Mouse (Mus musculus): ENCODE data around the gene Ltb.

DNA sequence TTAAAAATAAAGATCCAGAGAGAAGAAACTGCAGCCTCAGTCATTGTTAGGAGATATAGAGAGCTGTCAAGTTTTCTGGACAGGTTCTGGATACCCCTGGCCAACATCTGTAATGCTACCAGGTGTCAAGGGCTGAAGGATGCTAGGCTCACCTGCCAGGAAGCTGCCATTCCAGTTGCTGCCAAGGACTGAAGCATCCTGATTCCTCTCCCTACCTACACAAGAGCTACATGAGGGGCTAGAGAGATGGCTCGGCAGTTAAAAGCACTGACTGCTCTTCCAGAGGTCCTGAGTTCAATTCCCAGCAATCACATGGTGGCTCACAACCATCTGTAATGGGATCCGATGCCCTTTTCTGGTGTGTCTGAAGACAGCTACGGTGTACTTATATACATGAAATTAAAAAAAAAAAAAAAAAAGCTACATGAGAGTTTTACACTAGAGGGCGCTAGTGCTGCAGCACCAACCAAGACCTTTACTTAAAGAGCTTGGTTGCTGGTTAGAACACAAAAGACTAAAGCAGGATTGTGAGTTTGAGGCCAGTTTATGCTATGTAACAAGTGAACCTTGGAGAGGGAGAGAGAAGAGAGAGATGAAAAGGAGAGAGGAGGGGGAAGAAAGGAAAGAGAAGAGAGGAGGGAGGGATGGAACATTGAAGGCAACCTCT lies 25.6 kb upstream of the Ltb start:
- TF ChIP-seq POLR2A (IDR thresholded peaks at IDR 0.05; ENCODE audit: insufficient read length, low read depth) = no peak
- no peak for TF ChIP-seq TCF3 (IDR thresholded peaks at IDR 0.05; ENCODE audit: insufficient read length, low read depth)
- no peak for TF ChIP-seq REST (IDR thresholded peaks at IDR 0.05; ENCODE audit: insufficient read depth, insufficient read length)
- TF ChIP-seq CEBPB (IDR thresholded peaks at IDR 0.05; ENCODE audit: insufficient read depth, poor library complexity, severe bottlenecking) = no peak
- TF ChIP-seq E2F4 (IDR thresholded peaks at IDR 0.05; ENCODE audit: insufficient read depth) = no peak
- TF ChIP-seq POLR2AphosphoS2 (IDR thresholded peaks at IDR 0.05; ENCODE audit: insufficient read length, low read depth) = no peak
- no peak for TF ChIP-seq TCF12 (IDR thresholded peaks at IDR 0.05; ENCODE audit: insufficient read depth, poor library complexity, severe bottlenecking)
- TF ChIP-seq MAX (IDR thresholded peaks at IDR 0.05; ENCODE audit: low read depth) = no peak
- no peak for TF ChIP-seq SRF (IDR thresholded peaks at IDR 0.05; ENCODE audit: control insufficient read depth, insufficient read length, low read depth)
- TF ChIP-seq USF1 (IDR thresholded peaks at IDR 0.05; ENCODE audit: low read depth) = no peak
- TF ChIP-seq MYOD1 (IDR thresholded peaks at IDR 0.05; ENCODE audit: control insufficient read depth in 1 of 3, insufficient read length in 2 of 3, low read depth in 2 of 3) = no peak
- TF ChIP-seq MYOG (IDR thresholded peaks at IDR 0.05; ENCODE audit: control insufficient read depth in 1 of 3, insufficient read depth in 1 of 3, insufficient read length in 2 of 3, low read depth in 2 of 3) = no peak
